Mouse (Mus musculus): ENCODE measurements around the gene Spata1.
A peak's percentile ranks its signal among the peaks of the same experiment; 100 is the strongest.

Spata1 gene

DNA sequence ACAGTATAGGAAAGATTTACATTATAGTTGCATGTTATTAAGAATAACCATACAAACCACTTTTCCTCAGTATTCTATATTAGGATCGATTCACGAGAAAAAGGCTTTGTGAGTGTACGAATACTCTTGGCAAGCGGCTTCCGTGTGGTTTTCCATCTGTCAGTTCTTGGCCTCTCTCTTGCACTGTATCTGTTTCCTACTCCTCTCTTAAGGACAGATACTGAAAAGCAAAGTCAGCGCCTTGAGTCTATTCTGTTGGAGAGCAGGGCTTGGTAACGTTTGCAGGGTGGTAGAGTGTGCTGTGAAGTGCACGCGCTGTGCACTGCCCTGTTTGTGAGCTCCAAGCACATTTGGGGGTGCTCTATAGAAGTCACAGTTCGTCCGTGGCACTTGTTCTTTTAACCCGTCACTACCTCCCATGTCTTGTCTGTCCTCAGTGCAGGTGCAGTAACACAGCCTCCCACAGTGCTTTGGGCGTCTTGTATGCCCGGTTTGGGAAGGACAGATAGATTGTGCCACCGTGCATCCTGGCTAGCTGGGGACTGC lies 79.5 kb downstream of the Spata1 start:
- DNase-seq (ENCODE audit: low spot score in 2 of 2): no peak

DNA sequence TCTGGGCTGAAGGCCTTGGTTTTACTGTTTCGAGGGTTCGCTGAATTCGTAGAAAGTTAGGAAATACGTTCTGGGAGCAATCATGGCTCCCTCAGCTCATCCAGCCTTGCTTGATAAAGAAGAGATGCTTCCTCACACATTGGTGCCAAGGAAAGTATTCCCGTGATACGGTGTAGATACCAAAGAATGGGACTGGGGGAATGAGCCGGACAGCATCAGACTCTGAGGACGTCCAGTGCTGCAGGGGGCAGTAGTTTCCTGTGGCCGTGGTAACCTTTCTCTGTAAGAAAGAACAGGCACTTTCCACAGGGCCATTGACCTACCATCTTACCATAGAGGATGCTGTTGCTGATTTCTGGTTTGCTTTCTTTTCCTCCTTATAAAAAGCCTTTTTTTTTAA lies 80.0 kb downstream of the Spata1 start:
- no peak for DNase-seq (ENCODE audit: low spot score in 2 of 2)

DNA sequence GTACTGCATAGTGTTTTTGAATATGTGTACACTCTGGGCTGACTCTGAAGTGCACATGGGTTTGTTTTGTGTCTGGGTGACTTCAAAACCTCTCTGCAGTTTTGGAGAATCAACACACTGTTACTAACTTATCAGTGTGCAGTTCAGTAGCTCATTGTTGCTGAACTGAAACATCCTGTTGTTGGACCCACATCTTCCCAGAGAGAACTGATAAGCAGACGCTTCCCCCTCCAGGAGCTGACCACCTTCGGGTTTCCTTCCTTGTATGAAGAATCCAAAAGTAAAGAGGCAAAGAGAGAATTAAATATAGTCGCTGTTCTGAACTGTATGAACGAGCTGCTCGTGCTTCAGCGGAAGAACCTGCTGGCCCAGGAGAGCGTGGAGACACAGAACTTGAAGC lies 80.7 kb downstream of the Spata1 start:
- no peak for DNase-seq (ENCODE audit: low spot score in 2 of 2)

DNA sequence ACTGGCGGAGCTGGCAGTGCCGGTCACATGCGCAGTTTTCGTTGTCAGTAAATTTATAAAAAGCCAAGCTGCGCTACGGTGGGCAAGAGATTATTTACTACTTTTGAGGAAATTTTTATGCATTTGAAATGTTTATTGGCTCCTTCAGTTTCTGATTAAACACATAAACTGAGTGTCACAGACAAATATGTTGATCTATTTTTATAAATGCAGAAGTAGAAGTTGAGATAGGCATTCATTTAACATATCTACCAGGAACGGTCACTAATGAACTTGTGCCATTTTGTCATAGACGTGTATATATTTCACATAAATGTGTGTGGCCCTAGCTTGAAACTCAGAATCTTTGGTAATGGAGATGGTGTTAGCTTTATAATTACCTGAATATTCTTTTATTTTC lies 81.7 kb downstream of the Spata1 start:
- DNase-seq (ENCODE audit: low spot score in 2 of 2): no peak

DNA sequence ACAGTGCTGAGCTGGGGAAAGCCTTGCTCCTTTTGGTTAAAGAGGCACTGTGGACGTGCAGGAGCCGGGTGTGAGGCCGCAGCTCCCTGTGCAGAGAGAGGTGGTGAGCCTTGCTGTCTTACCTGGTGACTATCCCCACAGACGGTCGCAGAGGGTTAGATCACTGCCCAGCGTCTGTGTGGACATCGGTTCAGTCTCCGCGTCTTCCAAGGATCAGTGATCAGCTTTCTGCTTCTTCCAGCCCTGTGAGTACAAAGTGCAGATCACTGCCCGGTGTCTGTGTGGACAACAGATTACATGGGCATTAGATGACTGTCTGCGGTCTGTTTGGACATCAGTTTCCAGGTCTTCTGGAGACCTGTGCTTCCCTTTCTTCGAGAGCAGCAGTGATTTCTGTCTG lies 85.0 kb downstream of the Spata1 start:
- DNase-seq (ENCODE audit: low spot score in 2 of 2): no peak

DNA sequence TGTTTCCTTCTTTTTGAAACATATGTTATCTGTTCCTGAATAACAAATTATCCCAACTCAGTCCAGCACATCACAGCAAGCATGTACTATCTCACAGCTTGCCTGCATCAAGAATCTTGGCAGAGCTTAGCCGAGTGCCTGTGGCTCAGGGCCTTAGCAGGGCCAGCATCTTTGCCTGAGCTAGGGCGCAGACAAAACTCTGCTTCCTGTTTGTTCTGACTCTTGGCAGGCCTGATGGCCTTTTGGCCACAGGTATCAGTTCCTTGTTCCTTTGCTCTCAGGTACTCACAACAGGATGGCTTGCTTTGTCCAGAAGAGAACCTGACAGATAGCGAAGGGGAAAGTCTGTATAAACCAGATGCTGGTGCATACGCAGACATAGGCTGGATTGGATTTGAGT lies 85.6 kb downstream of the Spata1 start:
- DNase-seq (ENCODE audit: low spot score in 2 of 2): no peak

DNA sequence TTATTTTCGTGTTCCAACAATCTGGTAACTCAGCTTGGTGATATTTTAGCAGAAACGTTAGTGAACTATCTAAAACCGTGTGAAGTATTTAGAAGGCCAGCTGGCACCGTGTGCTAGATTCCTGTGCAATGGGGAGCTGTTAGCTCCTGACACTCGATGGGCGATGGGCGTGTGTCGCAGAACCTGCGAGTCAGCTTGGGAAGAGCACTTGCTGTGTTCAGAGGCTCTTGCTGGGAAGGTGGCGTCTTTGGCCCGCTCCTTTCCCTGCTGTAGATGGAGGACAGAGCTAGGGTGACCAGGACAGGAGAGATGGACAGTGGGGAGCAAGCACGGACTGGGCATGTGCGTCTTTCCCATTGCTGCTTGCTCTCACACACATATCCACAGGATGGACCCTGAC lies 86.5 kb downstream of the Spata1 start:
- peak; percentile 36 to 49 for DNase-seq (ENCODE audit: low spot score in 2 of 2)

DNA sequence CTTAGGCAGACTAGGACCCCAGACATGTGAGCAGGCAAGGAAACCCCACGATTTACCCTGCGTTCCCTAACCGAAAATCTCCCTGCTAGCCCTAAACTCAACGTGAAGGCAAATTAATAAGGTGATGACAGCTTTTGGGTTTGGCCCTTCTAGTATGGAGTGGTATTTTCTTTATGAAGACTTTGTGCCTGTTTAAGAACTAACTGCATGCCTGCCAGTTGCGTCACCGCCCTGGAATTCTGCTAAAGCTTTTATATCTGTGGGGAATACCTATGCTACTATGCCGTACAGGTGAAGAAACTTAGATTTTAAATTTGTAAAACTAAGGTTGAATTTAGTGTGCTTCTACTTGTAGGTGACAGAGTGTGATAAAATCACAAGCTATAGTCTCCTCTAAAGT lies 87.1 kb downstream of the Spata1 start:
- no peak for DNase-seq (ENCODE audit: low spot score in 2 of 2)

DNA sequence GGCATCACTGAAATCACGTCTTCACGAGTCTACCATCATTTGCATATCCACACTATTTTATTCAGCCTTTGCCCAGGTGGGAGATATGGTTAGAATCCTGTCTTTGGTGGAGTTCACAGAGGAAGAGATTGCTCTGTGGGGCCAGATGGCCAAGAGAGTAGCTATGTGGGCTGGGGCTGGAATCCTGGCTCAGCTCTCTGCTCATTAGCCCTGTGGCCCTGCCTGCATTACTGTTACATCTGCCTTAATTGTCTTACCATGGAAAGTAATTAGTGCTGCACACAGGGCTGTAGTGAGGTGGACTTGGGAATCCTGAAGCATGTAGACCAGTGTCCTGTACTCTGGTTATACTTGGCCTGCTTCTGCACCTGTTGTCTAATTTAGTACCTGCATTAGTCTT lies 87.5 kb downstream of the Spata1 start:
- DNase-seq (ENCODE audit: low spot score in 2 of 2): no peak

DNA sequence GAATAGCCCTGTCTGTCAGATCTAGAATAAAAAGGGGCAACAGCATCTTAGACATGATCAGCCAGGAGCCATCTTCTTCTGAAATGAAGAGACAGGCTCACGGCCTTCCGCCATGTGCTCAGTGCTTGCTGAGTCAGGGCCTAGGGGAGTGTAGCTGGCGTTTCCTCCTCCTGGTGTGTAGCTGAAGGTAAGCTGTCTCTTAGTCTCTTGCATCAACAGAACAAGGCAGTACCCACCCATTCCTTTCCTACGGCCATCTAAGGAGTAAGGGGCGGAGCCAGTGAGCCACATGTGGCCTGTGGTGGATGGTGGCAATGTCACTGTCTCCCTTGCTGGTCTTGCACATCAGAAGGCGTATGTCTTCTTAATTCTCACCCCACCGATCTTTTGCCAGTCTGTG lies 89.4 kb downstream of the Spata1 start:
- DNase-seq (ENCODE audit: low spot score in 2 of 2): no peak

Measured in right cerebral cortex, adult 2 months (tissue).